Mouse (Mus musculus) liver, postnatal 0 days (tissue): ENCODE results near the gene Cdc27. TPM values are rescaled to one million over a fixed set of nuclear protein-coding genes. Genes with fewer than 3 reads are reported as not detected.

Experiments used
- ATAC-seq: fragments of 200-750 bp; cut with Nextera tagmentation; 2 replicates; pipeline ENCODE4 v1.8.0; 2017; ENCODE audit warnings: mild to moderate bottlenecking, moderate library complexity
- DNase-seq: peaks from one replicate; pipeline ENCODE4 v3.0.0-alpha.2; 2016
- H3K27ac ChIP-seq: fragments of 300-500 bp; sonication (generic); 2 replicates; pipeline ENCODE4 v1.5.1; 2014; ENCODE audit warnings: antibody characterized with exemption, moderate library complexity, mild to moderate bottlenecking, low read depth
- H3K27me3 ChIP-seq: fragments of 300-500 bp; sonication (generic); 2 replicates; pipeline ENCODE4 v1.6.1; 2014; ENCODE audit warnings: low read length, control low read depth, mixed read lengths; ENCODE audit not compliant: insufficient read depth
- H3K36me3 ChIP-seq: fragments of 300-500 bp; sonication (generic); replicated peaks from 2 replicates; pipeline ENCODE4 v1.6.1; 2014; ENCODE audit warnings: mild to moderate bottlenecking, control low read depth, low read length, moderate library complexity, mixed read lengths; ENCODE audit not compliant: insufficient read depth
- H3K4me1 ChIP-seq: fragments of 300-500 bp; sonication (generic); 2 replicates; pipeline ENCODE4 v1.6.1; 2014; ENCODE audit warnings: antibody characterized with exemption, mild to moderate bottlenecking, control low read depth; ENCODE audit not compliant: insufficient read depth
- H3K4me2 ChIP-seq: fragments of 300-500 bp; sonication (generic); 2 replicates; pipeline ENCODE4 v1.6.1; 2014; ENCODE audit warnings: low read depth, mild to moderate bottlenecking, low read length, moderate library complexity, mixed read lengths
- H3K4me3 ChIP-seq: fragments of 300-500 bp; sonication (generic); 2 replicates; pipeline ENCODE4 v1.5.1; 2014; ENCODE audit warnings: low read depth, low read length
- H3K9ac ChIP-seq: fragments of 300-500 bp; sonication (generic); replicated peaks from 2 replicates; pipeline ENCODE4 v1.6.1; 2014; ENCODE audit warnings: mild to moderate bottlenecking, moderate library complexity
- H3K9me3 ChIP-seq: fragments of 300-500 bp; sonication (generic); 2 replicates; pipeline ENCODE4 v1.6.1; 2016; ENCODE audit warnings: mild to moderate bottlenecking, control low read depth, low read length, mixed read lengths
- CTCF ChIP-seq: sonication (generic); IDR thresholded peaks from 2 replicates; pipeline ENCODE4 v1.5.1; 2016; ENCODE audit warnings: antibody characterized with exemption, low read depth
- EP300 ChIP-seq: IDR thresholded peaks from 2 replicates; pipeline ENCODE4 v1.6.1; 2016; ENCODE audit warnings: antibody characterized with exemption, low read depth, mild to moderate bottlenecking
- WGBS: fragments of 180-500 bp; shearing (Covaris S2); extraction: QIAGEN DNeasy Blood & Tissue Kit; methylation state at CpG from one replicate; pipeline ENCODE4 v1.1.7; 2014; ENCODE audit not compliant: insufficient replicate concordance; 5-methylcytosine and 5-hydroxymethylcytosine counted together
- polyA plus RNA-seq: library from polyadenylated mRNA; unstranded; fragments of >200 nt; fragmentation: Nextera tagmentation; extraction: Ambion mirVana; gene quantifications from 2 replicates; pipeline ENCODE4 v1.2.1, GENCODE M21; 2015

The Cdc27 gene
- polyA plus RNA-seq, 1 experiment from 2014 or later: 13.8 TPM

GRCm38 (mm10) chr11:104580606-104581005 is 30.2 kb upstream of the Cdc27 start:
- ATAC-seq (no peak), DNase-seq (no peak)
- Histone ChIP-seq H3K4me1 (no peaks in the 10 kb centered on the region), H3K9ac (no peak overlapping the region), H3K36me3 (no peaks in the 10 kb centered on the region), H3K27me3 (no peaks in the 10 kb centered on the region), H3K9me3 (no peaks in the 10 kb centered on the region), H3K4me3 (no peak overlapping the region), H3K4me2 (no peak overlapping the region), H3K27ac (no peak overlapping the region)
- 56% methylated on average over 5 of the region's 5 CpGs for WGBS
- TF ChIP-seq CTCF (no peak), EP300 (no peak)

- Histone ChIP-seq H3K4me3 (no peak overlapping the region), H3K4me1 (no peaks in the 10 kb centered on the region), H3K9ac (no peak overlapping the region), H3K4me2 (no peak overlapping the region), H3K36me3 (no peaks in the 10 kb centered on the region), H3K27ac (no peak overlapping the region), H3K27me3 (no peaks in the 10 kb centered on the region), H3K9me3 (no peaks in the 10 kb centered on the region)
- WGBS: 68% methylated on average over 6 of the region's 6 CpGs
- no peak for ATAC-seq
- TF ChIP-seq EP300 (no peak), CTCF (no peak)
- no peak for DNase-seq
Observed at GRCm38 (mm10) chr11:104580091-104580490, 29.7 kb upstream of the Cdc27 start.

- Histone ChIP-seq H3K4me3 (no peak overlapping the region), H3K9me3 (no peaks in the 10 kb centered on the region), H3K4me2 (no peak overlapping the region), H3K27ac (no peak overlapping the region), H3K27me3 (no peaks in the 10 kb centered on the region), H3K36me3 (no peaks in the 10 kb centered on the region), H3K9ac (no peak overlapping the region), H3K4me1 (no peaks in the 10 kb centered on the region)
- WGBS: 87% methylated on average over 8 of the region's 8 CpGs
- no peak for ATAC-seq
- TF ChIP-seq CTCF (no peak), EP300 (no peak)
- no peak for DNase-seq
Observed at GRCm38 (mm10) chr11:104579575-104579974, 29.2 kb upstream of the Cdc27 start.

- no peaks in the 10 kb centered on the region for H3K9me3 ChIP-seq
- DNase-seq (no peak), ATAC-seq (no peak)
- H3K9ac ChIP-seq: no peak overlapping the region
- WGBS: 53% methylated on average over 9 of the region's 9 CpGs
- H3K4me2 ChIP-seq: no peak overlapping the region
- TF ChIP-seq EP300 (no peak), CTCF (no peak)
- H3K27me3 ChIP-seq: no peaks in the 10 kb centered on the region
- no peaks in the 10 kb centered on the region for H3K4me1 ChIP-seq
- no peaks in the 10 kb centered on the region for H3K36me3 ChIP-seq
- no peak overlapping the region for H3K27ac ChIP-seq
- no peak overlapping the region for H3K4me3 ChIP-seq
Observed at GRCm38 (mm10) chr11:104579084-104579483, 28.7 kb upstream of the Cdc27 start.

- Histone ChIP-seq H3K9me3 (no peaks in the 10 kb centered on the region), H3K4me3 (no peak overlapping the region), H3K9ac (no peak overlapping the region), H3K4me1 (no peaks in the 10 kb centered on the region), H3K27ac (no peak overlapping the region), H3K27me3 (no peaks in the 10 kb centered on the region), H3K36me3 (no peaks in the 10 kb centered on the region), H3K4me2 (peak overlapping the region; percentile 22; the same call in 1 of the 2 replicates)
- no peak for DNase-seq
- WGBS: 61% methylated on average over 5 of the region's 5 CpGs
- ATAC-seq: no peak
- no peak for TF ChIP-seq CTCF
- TF ChIP-seq EP300: no peak
Observed at GRCm38 (mm10) chr11:104578074-104578473, 27.7 kb upstream of the Cdc27 start.

- H3K9me3 ChIP-seq: no peaks in the 10 kb centered on the region
- TF ChIP-seq EP300 (no peak), CTCF (no peak)
- ATAC-seq: no peak
- H3K9ac ChIP-seq: no peak overlapping the region
- 63% methylated on average over 10 of the region's 10 CpGs for WGBS
- H3K36me3 ChIP-seq: no peaks in the 10 kb centered on the region
- H3K27me3 ChIP-seq: no peaks in the 10 kb centered on the region
- H3K4me2 ChIP-seq: peak overlapping the region; percentile 22; the same call in 1 of the 2 replicates
- DNase-seq: no peak
- no peak overlapping the region for H3K27ac ChIP-seq
- no peak overlapping the region for H3K4me3 ChIP-seq
- no peaks in the 10 kb centered on the region for H3K4me1 ChIP-seq
Observed at GRCm38 (mm10) chr11:104576772-104577612, 26.6 kb upstream of the Cdc27 start.
